Comparison of ENCODE assay signal across 8 mouse cellular contexts in genomic region chr19:23134095-23134440, GRCm38 (mm10). TPM values are rescaled to one million over a fixed set of nuclear protein-coding genes. Genes with fewer than 3 reads are reported as not detected.
A peak's percentile ranks its signal among the peaks of the same experiment; 100 is the strongest.
DNase-seq lines count a peak whose midpoint lies in the region; ATAC-seq and TF ChIP-seq lines count a peak whose summit lies in the region.

No protein-coding gene starts in this region.

- no peak for TF ChIP-seq POLR2A in ES-Bruce4 (IDR thresholded peaks at IDR 0.05; ENCODE audit: insufficient read depth, low read length)

- intact Hi-C loops in heart, postnatal 14 days (cut with DNase I): loop anchor here (1.0 to 2.0 kb wide), 5 partner anchors 8 to 217 kb away; no protein-coding TSS in a partner anchor

- H3K27me3 ChIP-seq in ES-Bruce4 (ENCODE audit: control insufficient read depth, insufficient read depth, low read length, poor library complexity, severe bottlenecking): no peaks in the 10 kb centered on the region
- peaks cover 23% of the 10 kb centered on the region for H3K27me3 ChIP-seq in forebrain, embryonic 16.5 days (replicated peaks; ENCODE audit: control insufficient read depth, insufficient read depth, low read length)
- H3K27me3 ChIP-seq in neural tube, embryonic 12.5 days (replicated peaks): peaks cover 51% of the 10 kb centered on the region

- no peak for TF ChIP-seq CTCF in ES-Bruce4 (IDR thresholded peaks at IDR 0.05; ENCODE audit: low read depth, low read length)

- WGBS in forebrain, embryonic 16.5 days: 3% methylated on average over 14 of the region's 14 CpGs
- WGBS in neural tube, embryonic 12.5 days: 1% methylated on average over 14 of the region's 14 CpGs

- peak overlapping the region; percentile 99 for H3K27ac ChIP-seq in ES-Bruce4 (ENCODE audit: insufficient read depth, low read length)
- H3K27ac ChIP-seq in brown adipose tissue, adult 24 weeks (replicated peaks; ENCODE audit: low read depth, low read length): peak overlapping the region; percentile 99
- no peak overlapping the region for H3K27ac ChIP-seq in forebrain, embryonic 16.5 days (ENCODE audit: low read length)
- H3K27ac ChIP-seq in neural tube, embryonic 12.5 days: no peak overlapping the region

- no peaks in the 10 kb centered on the region for H3K9me3 ChIP-seq in ES-Bruce4 (replicated peaks; ENCODE audit: control insufficient read depth, insufficient read depth, low read length, poor library complexity, severe bottlenecking)
- no peaks in the 10 kb centered on the region for H3K9me3 ChIP-seq in forebrain, embryonic 16.5 days (ENCODE audit: control insufficient read depth, low read length)
- no peaks in the 10 kb centered on the region for H3K9me3 ChIP-seq in neural tube, embryonic 12.5 days

- H3K4me3 ChIP-seq in ES-Bruce4 (ENCODE audit: low read depth, low read length): peak overlapping the region; percentile 69
- peak overlapping the region; percentile 55 for H3K4me3 ChIP-seq in brown adipose tissue, adult 24 weeks (ENCODE audit: insufficient read depth, low read depth, low read length)
- H3K4me3 ChIP-seq in forebrain, embryonic 16.5 days (replicated peaks; ENCODE audit: low read length): peak overlapping the region; percentile 44
- peak overlapping the region; percentile 11 for H3K4me3 ChIP-seq in neural tube, embryonic 12.5 days

- H3K9ac ChIP-seq in ES-Bruce4 (ENCODE audit: low read depth, poor library complexity, severe bottlenecking): peak overlapping the region; percentile 77
- no peak overlapping the region for H3K9ac ChIP-seq in forebrain, embryonic 16.5 days (replicated peaks; ENCODE audit: low read depth, low read length)
- no peak overlapping the region for H3K9ac ChIP-seq in neural tube, embryonic 12.5 days

- ATAC-seq in forebrain, embryonic 16.5 days: no peak; the same call in 1 of the 2 replicates
- ATAC-seq in neural tube, embryonic 12.5 days (ENCODE audit: low FRiP score, low read depth): peak; percentile 23; the same call in 1 of the 2 replicates

- DNase-seq in heart, postnatal 14 days: peak; percentile 84
- peak; percentile 67 to 82 for DNase-seq in kidney, postnatal 4 days
- peak; percentile 93 to 97 for DNase-seq in lung, adult 18-20 months
- peak; percentile 74 for DNase-seq in testis, postnatal 14 days (ENCODE audit: low spot score)

- no peaks in the 10 kb centered on the region for H3K36me3 ChIP-seq in ES-Bruce4 (ENCODE audit: control insufficient read depth, insufficient read depth, low read length, poor library complexity, severe bottlenecking)
- no peaks in the 10 kb centered on the region for H3K36me3 ChIP-seq in forebrain, embryonic 16.5 days (ENCODE audit: control insufficient read depth, insufficient read depth)
- no peaks in the 10 kb centered on the region for H3K36me3 ChIP-seq in neural tube, embryonic 12.5 days

- peak; percentile 96 for TF ChIP-seq EP300 in ES-Bruce4 (IDR thresholded peaks at IDR 0.05; ENCODE audit: insufficient read depth, low read depth, low read length)

- H3K4me2 ChIP-seq in forebrain, embryonic 16.5 days (ENCODE audit: low read length): peak overlapping the region; percentile 99
- H3K4me2 ChIP-seq in neural tube, embryonic 12.5 days (replicated peaks): peak overlapping the region; percentile 80

- H3K4me1 ChIP-seq in ES-Bruce4 (ENCODE audit: control insufficient read depth, insufficient read depth, low read length): peaks cover 6% of the 10 kb centered on the region
- peaks cover 22% of the 10 kb centered on the region for H3K4me1 ChIP-seq in brown adipose tissue, adult 24 weeks (ENCODE audit: control insufficient read depth, insufficient read depth, insufficient read length, low read length)
- peaks cover 31% of the 10 kb centered on the region for H3K4me1 ChIP-seq in forebrain, embryonic 16.5 days (replicated peaks; ENCODE audit: control insufficient read depth, insufficient read depth, low read length)
- peaks cover 32% of the 10 kb centered on the region for H3K4me1 ChIP-seq in neural tube, embryonic 12.5 days

RNA-seq across cellular contexts. Expression of gene Klf9, which starts 7.0 kb away (rescaled TPM):
- 73.8 and 77.1 TPM in 2 replicates for polyA plus RNA-seq in ES-Bruce4 (2011; ENCODE audit: insufficient read depth, insufficient read length, low read depth, missing spikeins)
- polyA plus RNA-seq in brown adipose tissue, adult 24 weeks (2012; ENCODE audit: insufficient read depth, insufficient read length, missing spikeins): 61.4 and 63.8 TPM in 2 replicates
- polyA plus RNA-seq in forebrain, embryonic 16.5 days (2015; fragmentation: Nextera tagmentation; extraction: Ambion mirVana): 2.2 and 2.6 TPM in 2 replicates
- total RNA-seq in heart, postnatal 14 days (2021): 100 to 1,000 TPM; 137 to 150 TPM
- 1.9 and 2.0 TPM in 2 replicates for polyA plus RNA-seq in neural tube, embryonic 12.5 days (2016; fragmentation: Nextera tagmentation; extraction: Ambion mirVana)

Comparison
In these comparisons a context has a peak if more than half of its experiments do, and no peak if none do; other contexts are left out.
1. H3K27ac ChIP-seq: peak in ES-Bruce4 (single experiment) and brown adipose tissue, adult 24 weeks (single experiment); none in forebrain, embryonic 16.5 days (single experiment) and neural tube, embryonic 12.5 days (single experiment).
2. H3K4me3 ChIP-seq: peak in every context shown above with its lines; median percentile 69 in ES-Bruce4; 55 in brown adipose tissue, adult 24 weeks; 44 in forebrain, embryonic 16.5 days; 11 in neural tube, embryonic 12.5 days.
3. RNA of gene Klf9, which starts 7.0 kb away (polyA plus RNA-seq): 73.8 to 77.1 TPM in ES-Bruce4 and 61.4 to 63.8 TPM in brown adipose tissue, adult 24 weeks; 2.2 to 2.6 TPM in forebrain, embryonic 16.5 days and 1.9 to 2.0 TPM in neural tube, embryonic 12.5 days; every median in the first group is over 10 times any median in the second.
4. Peak in every context shown above with its lines, with median percentiles within 50 percentile points of each other: DNase-seq.